Mouse (Mus musculus) small intestine, adult 2 months (tissue): ENCODE measurements around the gene Anapc16.

Experiments used
- CTCF ChIP-seq: fragments of 200-500 bp; IDR thresholded peaks from 2 replicates; pipeline ENCODE4 v1.5.1; 2012; ENCODE audit warnings: low read depth, mild to moderate bottlenecking, control low read depth, inconsistent platforms, low read length, moderate library complexity, mixed read lengths; ENCODE audit not compliant: insufficient replicate concordance, insufficient read length; ENCODE audit errors: extremely low read depth
- POLR2A ChIP-seq: fragments of 200-500 bp; IDR thresholded peaks from 2 replicates; pipeline ENCODE4 v1.6.1; 2012; ENCODE audit warnings: low read depth, mild to moderate bottlenecking, control low read depth, inconsistent platforms, low read length, moderate library complexity

- TF ChIP-seq CTCF (no peak), POLR2A (no peak)
Measured at GRCm38 (mm10) chr10:60026759-60027395, 23.9 kb upstream of the Anapc16 start.
